Mouse (Mus musculus): ENCODE measurements around the gene Cst10.

Gene Cst10

DNA sequence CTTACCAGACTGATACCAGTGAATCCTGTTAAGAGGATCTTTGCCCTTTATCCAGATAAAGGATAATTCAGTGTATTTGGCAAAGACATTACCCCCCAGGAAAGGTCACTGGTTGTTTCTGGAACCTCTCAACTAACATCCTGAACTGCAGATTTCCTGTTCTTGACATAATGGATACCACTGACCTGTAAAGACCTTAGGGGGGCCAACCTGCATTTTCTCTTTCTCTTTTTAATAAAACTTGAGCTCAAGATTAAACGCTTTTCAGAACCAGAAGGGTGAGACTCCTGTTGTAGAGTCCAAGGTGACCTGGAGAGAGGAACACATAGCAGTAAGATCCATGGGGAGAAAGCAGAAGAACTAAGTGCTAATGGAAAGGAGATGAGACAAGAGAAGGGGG lies at the start of gene Cst10:
Cst10 (plus strand) TSS at position 301 of the 400 bp plus-strand sequence.
- DNase-seq (ENCODE audit: low spot score), result no peak

DNA sequence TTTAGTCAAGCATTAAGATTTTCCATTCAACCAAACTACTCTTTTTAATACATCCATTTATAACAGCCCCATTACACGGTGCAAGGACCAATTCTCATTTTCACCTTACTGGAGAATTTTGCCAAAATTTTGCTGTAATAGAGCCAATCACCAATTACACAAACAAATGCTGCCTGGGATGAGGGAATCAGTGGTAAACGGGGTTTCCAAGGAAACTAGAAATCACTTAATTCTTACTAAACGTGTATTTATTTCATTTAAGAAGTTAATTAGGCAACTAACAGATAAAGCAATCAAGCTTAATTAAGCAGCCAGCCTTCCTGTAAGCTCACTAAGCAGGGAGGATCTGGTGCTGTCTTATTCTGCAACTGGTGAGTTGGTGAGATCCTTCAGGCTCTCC lies 11.9 kb upstream of the Cst10 start:
- no peak for DNase-seq (ENCODE audit: low spot score)

DNA sequence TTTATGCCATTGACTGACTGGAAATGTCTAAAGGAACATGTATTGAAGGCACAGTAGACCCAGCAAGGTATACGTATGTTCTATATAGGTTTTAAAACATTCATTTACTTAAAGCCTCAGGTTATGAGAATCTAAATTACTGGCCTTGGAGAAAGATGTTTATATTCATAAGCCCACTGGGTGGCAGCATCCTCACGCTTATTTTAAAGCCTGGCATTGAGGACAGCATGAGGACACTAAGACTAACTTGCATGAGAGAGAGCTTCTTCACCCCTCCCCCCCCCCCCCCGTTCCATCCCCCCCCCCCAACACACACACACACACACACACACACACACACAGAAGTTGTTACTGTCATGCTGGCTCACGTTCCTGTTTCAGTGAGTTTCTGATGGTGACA lies 17.7 kb downstream of the Cst10 start:
- no peak for DNase-seq (ENCODE audit: low spot score)
